Mouse (Mus musculus): ENCODE measurements around the gene Emc7. TPM values are rescaled to one million over a fixed set of nuclear protein-coding genes. Genes with fewer than 3 reads are reported as not detected.
A peak's percentile ranks its signal among the peaks of the same experiment; 100 is the strongest.

Gene Emc7
- total RNA-seq, 2 experiments from 2014 or later, result 37.5 to 38.2 TPM

GRCm38 (mm10) chr2:112470961-112471381, 16.2 kb downstream of the Emc7 start:
- DNase-seq (ENCODE audit: extremely low spot score in 1 of 2, low spot score in 2 of 2), result no peak
- intact Hi-C loops (cut with DNase I), result no loop called here

DNA sequence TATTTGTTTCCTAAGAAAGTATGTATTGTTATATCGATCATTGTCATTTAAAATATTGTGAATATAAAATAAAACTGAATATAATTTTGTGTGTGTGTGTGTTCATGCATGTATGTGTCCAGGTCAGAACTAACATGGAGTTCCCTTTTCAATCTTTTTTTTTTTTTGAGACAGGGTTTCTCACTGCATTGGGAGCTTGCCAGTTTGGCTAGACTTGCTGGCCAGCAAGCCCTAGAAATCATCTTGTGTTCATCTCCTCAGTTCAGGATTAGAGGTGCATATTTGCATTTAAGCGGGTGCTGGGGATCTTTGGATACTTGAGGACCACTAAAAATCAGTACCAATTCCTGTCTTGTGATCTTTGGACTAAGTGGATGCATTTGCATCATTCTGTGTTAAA, 17.3 kb downstream of the Emc7 start:
- DNase-seq (ENCODE audit: extremely low spot score in 1 of 2, low spot score in 2 of 2), result no peak
- intact Hi-C loops (cut with DNase I), result no loop called here

- no peak for DNase-seq (ENCODE audit: extremely low spot score in 1 of 2, low spot score in 2 of 2)
- intact Hi-C loops (cut with DNase I), result no loop called here
Measured at GRCm38 (mm10) chr2:112474997-112475724, 20.4 kb downstream of the Emc7 start.

GRCm38 (mm10) chr2:112476554-112476953, 21.8 kb downstream of the Emc7 start:
- intact Hi-C loops (cut with DNase I), result no loop called here
- DNase-seq (ENCODE audit: extremely low spot score in 1 of 2, low spot score in 2 of 2), result no peak

GRCm38 (mm10) chr2:112480669-112481068, 25.9 kb downstream of the Emc7 start, which contains the start of gene Chrm5:
Chrm5 (minus strand) TSS chr2:112480769.
- no peak for DNase-seq (ENCODE audit: extremely low spot score in 1 of 2, low spot score in 2 of 2)
- intact Hi-C loops (cut with DNase I), result loop anchor here (10.0 kb wide), 1 partner anchor 216 kb away; the partner anchor contains the start of genes Gm21985, Nop10 and Slc12a6

DNA sequence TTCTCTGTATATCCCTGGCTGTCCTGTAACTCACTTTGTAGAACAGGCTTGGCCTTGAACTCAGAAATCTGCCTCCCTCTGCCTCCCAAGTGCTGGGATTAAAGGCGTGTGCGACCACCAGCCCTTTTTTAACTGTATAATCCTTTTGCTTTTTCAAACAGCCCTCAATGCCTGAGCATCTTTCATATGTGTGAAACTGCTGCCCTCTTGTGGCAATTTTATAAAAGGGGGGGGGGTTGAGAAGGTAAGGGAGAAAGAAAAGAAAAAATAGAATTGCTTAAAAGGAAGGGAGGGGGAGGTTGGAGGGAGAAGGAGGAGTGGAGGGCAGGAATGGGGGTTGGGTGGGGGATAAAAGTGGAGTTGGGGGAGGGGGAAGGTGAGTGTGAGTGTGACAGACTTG, 26.8 kb downstream of the Emc7 start:
- intact Hi-C loops (cut with DNase I), result loop anchor here (10.0 kb wide), 1 partner anchor 217 kb away; the partner anchor contains the start of genes Gm21985, Nop10 and Slc12a6
- DNase-seq (ENCODE audit: extremely low spot score in 1 of 2, low spot score in 2 of 2), result no peak

GRCm38 (mm10) chr2:112482533-112483333, 27.9 kb downstream of the Emc7 start:
- no peak for DNase-seq (ENCODE audit: extremely low spot score in 1 of 2, low spot score in 2 of 2)
- intact Hi-C loops (cut with DNase I), result loop anchor here (2.0 to 10.0 kb wide), 2 partner anchors 104 to 218 kb away; partner anchors contain the start of genes Gm21985, Katnbl1, Nop10 and Slc12a6

DNA sequence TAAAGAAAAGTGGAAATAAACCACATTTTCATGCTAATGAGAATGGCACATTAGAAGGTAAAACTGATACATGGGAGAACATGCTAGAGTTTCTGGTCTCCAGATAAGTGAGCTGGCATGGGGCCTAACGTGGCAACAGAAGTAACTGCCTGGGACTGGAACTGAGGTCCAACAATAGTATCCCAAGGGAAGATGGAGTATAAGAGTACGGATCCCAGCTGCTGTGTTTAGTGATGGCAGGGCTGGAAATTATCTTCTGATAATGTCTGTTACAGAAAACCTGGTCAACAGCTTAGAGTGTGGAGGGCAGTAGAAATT, 28.5 kb downstream of the Emc7 start:
- intact Hi-C loops (cut with DNase I), result loop anchor here (2.0 to 10.0 kb wide), 2 partner anchors 104 to 218 kb away; partner anchors contain the start of genes Gm21985, Katnbl1, Nop10 and Slc12a6

GRCm38 (mm10) chr2:112484886-112485285, 30.1 kb downstream of the Emc7 start:
- intact Hi-C loops (cut with DNase I), result loop anchor here (10.0 kb wide), 1 partner anchor 220 kb away; the partner anchor contains the start of genes Gm21985, Nop10 and Slc12a6
- DNase-seq (ENCODE audit: extremely low spot score in 1 of 2, low spot score in 2 of 2), result no peak

More for the DNA sequence above, 28.5 kb downstream of the Emc7 start:
- no peak for DNase-seq (ENCODE audit: extremely low spot score in 1 of 2, low spot score in 2 of 2)

- DNase-seq (ENCODE audit: extremely low spot score in 1 of 2, low spot score in 2 of 2), result no peak
- intact Hi-C loops (cut with DNase I), result no loop called here
Measured at GRCm38 (mm10) chr2:112490483-112491196, 35.8 kb downstream of the Emc7 start.

DNA sequence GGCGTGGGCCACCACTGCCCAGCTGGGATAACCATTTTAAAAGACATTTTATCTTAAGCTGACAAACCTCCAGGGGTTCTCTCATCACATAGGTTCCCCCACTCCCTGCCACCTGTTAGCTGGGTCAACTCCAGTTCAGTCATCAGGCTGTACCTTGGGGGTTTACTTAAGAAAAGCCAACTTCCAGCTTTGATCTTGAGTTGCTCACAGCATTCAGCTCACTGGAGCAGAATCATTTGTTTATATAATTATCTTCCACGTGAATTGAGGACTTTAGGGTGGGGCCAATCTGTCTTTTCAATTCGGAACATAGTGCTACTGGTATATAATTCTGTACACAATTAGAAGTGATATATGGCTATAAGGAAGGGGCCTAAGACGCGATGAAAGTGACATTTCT, 36.8 kb downstream of the Emc7 start:
- intact Hi-C loops (cut with DNase I), result no loop called here
- DNase-seq (ENCODE audit: extremely low spot score in 1 of 2, low spot score in 2 of 2), result no peak

DNA sequence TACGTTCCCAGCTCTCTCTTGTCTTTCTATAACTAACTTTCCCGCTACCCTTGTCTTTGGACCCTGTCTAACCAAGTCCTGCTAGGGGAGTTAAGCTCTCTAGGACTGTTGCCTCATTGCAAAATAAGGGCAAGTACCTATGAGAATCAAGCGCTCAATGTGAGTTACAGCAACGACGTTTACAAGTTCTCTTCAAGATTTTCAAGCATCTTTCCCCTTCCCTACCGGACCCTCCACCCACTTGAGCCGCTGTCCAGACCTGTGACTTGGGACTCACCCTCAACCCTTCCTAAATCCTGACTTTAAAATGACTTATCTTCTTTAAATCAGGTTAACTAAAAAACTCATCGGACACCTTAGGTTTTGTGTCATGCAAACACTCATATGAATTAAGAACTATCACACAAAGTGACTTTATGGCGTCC, 37.6 kb downstream of the Emc7 start:
- DNase-seq (ENCODE audit: extremely low spot score in 1 of 2, low spot score in 2 of 2), result no peak
- intact Hi-C loops (cut with DNase I), result no loop called here

- intact Hi-C loops (cut with DNase I), result no loop called here
Measured at GRCm38 (mm10) chr2:112492856-112493538, 38.2 kb downstream of the Emc7 start, which contains the start of gene Aven. Aven (plus strand) TSS chr2:112492964.

GRCm38 (mm10) chr2:112493539-112494260, 38.9 kb downstream of the Emc7 start:
- no peak for DNase-seq (ENCODE audit: extremely low spot score in 1 of 2, low spot score in 2 of 2)
- intact Hi-C loops (cut with DNase I), result no loop called here

More at GRCm38 (mm10) chr2:112492856-112493538, 38.2 kb downstream of the Emc7 start, which contains the start of gene Aven:
- peak; percentile 57 to 91 for DNase-seq (ENCODE audit: extremely low spot score in 1 of 2, low spot score in 2 of 2)

GRCm38 (mm10) chr2:112497851-112498250, 43.1 kb downstream of the Emc7 start:
- intact Hi-C loops (cut with DNase I), result no loop called here
- DNase-seq (ENCODE audit: extremely low spot score in 1 of 2, low spot score in 2 of 2), result no peak

DNA sequence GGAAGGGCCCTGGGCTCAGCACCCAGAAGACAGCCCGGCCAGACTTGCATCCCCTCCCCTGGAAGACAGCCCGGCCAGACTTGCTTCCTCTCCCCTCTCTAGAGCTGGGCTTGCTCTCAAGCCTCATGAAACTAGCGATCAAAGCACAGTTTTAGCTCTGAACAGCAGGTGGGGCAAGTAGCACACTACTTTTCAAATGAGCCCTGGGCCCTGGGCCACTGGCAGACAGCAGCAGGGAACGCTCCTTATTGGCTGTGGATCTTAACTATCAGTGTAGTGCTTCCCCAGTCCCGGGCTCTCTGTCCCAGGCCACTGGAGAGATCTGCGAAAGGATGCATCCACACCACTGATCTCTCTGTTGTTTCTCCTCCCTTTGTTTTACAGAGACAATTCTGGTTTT, 46.4 kb downstream of the Emc7 start:
- peak; percentile 76 to 77 for DNase-seq (ENCODE audit: extremely low spot score in 1 of 2, low spot score in 2 of 2)
- intact Hi-C loops (cut with DNase I), result loop anchor here (5.0 to 10.0 kb wide), 2 partner anchors 266 to 804 kb away; no protein-coding TSS in a partner anchor

DNA sequence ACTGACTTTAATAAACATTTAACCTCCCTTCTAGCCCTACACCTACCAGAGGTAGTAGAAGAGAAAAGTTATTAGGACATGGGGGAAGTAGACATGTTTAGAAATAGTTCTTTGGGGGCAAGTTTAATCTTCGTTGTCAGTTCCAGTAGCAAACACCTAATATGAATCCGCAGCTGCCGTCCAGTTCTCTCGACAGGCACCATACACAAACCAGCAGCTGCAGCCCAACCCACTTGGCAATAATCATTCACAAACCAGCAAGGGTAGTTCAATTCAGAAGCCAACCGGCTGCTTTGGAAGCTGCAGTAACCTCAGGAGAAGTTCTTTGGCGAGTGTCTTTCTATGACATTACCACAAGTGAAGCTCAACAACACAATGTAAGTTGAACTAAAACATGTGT, 49.2 kb downstream of the Emc7 start:
- DNase-seq (ENCODE audit: extremely low spot score in 1 of 2, low spot score in 2 of 2), result no peak
- intact Hi-C loops (cut with DNase I), result loop anchor here (5.0 to 10.0 kb wide), 2 partner anchors 263 to 801 kb away; no protein-coding TSS in a partner anchor

Data from left cerebral cortex, postnatal 10 days (tissue).